11 mouse cellular contexts compared by ENCODE assay signal in the genomic region with DNA sequence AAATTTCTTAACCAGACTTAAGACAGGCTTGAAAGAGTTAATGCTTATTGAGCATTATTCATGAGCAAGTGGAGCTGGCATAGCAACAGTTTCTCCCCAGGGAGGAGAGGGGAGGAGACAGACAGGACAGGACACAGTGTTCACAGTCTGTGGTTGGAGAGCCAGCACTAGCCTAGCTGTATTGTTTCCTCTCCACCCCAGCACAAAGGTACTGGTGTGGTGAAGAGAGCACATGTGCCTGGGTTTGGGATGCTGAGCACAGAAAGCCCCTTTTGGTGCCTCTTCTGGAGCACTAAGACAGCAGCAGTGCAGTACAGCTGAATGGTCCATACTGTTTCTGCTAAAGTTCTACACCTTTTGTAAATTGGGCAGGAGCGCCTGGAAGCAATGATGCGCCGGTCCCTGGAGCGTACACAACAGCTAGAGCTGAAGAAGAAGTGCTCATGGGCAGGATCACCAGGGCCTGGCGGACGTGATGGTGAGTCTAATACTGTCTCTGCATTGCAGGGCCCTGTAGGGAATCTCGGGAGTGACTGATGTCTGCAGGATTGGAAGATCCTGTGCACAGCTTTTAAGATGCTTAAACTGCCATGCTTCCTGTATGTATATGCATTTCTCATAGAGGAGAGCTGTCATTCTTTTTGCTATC. TPM values are rescaled to one million over a fixed set of nuclear protein-coding genes. Genes with fewer than 3 reads are reported as not detected.
DNase-seq lines count a peak whose midpoint lies in the region; ATAC-seq lines count a peak whose summit lies in the region.
"Had no signal": no experiment of that assay in that cellular context is flagged by ENCODE, and none has a peak within 500 bp of the region (broad histone marks: within the 10 kb centered on the region; RNA-seq: fewer than 3 reads in every experiment).

No protein-coding gene starts in this region.

- peak overlapping the region; percentile 34 for H3K4me2 ChIP-seq in forebrain, embryonic 15.5 days (replicated peaks)
- H3K4me2 ChIP-seq in midbrain, embryonic 14.5 days (ENCODE audit: low read length): peak overlapping the region; percentile 39
- H3K4me2 ChIP-seq: heart, embryonic 15.5 days; limb, embryonic 12.5 days had no signal

- no peaks in the 10 kb centered on the region for H3K36me3 ChIP-seq in forebrain, embryonic 15.5 days
- H3K36me3 ChIP-seq in midbrain, embryonic 14.5 days (ENCODE audit: control insufficient read depth, insufficient read depth, low read length): no peaks in the 10 kb centered on the region
- H3K36me3 ChIP-seq: heart, embryonic 15.5 days; limb, embryonic 12.5 days had no signal

- peak; percentile 64 for ATAC-seq in forebrain, embryonic 15.5 days (replicated peaks)
- ATAC-seq in midbrain, embryonic 14.5 days (ENCODE audit: low FRiP score, low TSS enrichment): peak; percentile 85

- no peaks in the 10 kb centered on the region for H3K27me3 ChIP-seq in forebrain, embryonic 15.5 days
- no peaks in the 10 kb centered on the region for H3K27me3 ChIP-seq in midbrain, embryonic 14.5 days (ENCODE audit: control insufficient read depth, insufficient read depth, low read length)
- H3K27me3 ChIP-seq: heart, embryonic 15.5 days had no signal

- H3K4me3 ChIP-seq in forebrain, embryonic 15.5 days: peak overlapping the region; percentile 19
- H3K4me3 ChIP-seq in midbrain, embryonic 14.5 days (replicated peaks; ENCODE audit: low read depth, low read length): peak overlapping the region; percentile 21
- H3K4me3 ChIP-seq: heart, embryonic 15.5 days; limb, embryonic 12.5 days; myocyte had no signal

- WGBS in forebrain, embryonic 15.5 days: 43% methylated on average over 7 of the region's 7 CpGs
- 35% methylated on average over 7 of the region's 7 CpGs for WGBS in midbrain, embryonic 14.5 days

- peak; percentile 9 for DNase-seq in cerebellum, adult 11-12 months
- no peak for DNase-seq in cerebellum, adult 11 months
- DNase-seq in cerebellum, adult 9-11 months: peak; percentile 12
- peak; percentile 75 for DNase-seq in midbrain, embryonic 14.5 days
- DNase-seq in c-Kit-positive CD71-positive TER-119-positive erythroid progenitor cells, embryonic 14.5 days (ENCODE audit: low spot score): no peak
- DNase-seq in kidney, postnatal 10 days: no peak
- DNase-seq in lung, postnatal 25 days (ENCODE audit: low spot score): no peak

- H3K4me1 ChIP-seq in forebrain, embryonic 15.5 days: 0 out of 2 replicates have a peak, but pooled peaks cover 4% of the 10 kb centered on the region
- no peaks in the 10 kb centered on the region for H3K4me1 ChIP-seq in midbrain, embryonic 14.5 days (ENCODE audit: control insufficient read depth, insufficient read depth, low read length)
- H3K4me1 ChIP-seq: heart, embryonic 15.5 days had no signal

- no peak overlapping the region for H3K27ac ChIP-seq in forebrain, embryonic 15.5 days (replicated peaks)
- H3K27ac ChIP-seq in midbrain, embryonic 14.5 days (replicated peaks; ENCODE audit: low read depth, low read length): peak overlapping the region; percentile 52; the same call in 1 of the 2 replicates
- H3K27ac ChIP-seq: heart, embryonic 15.5 days; limb, embryonic 12.5 days had no signal

- no peak overlapping the region for H3K9ac ChIP-seq in forebrain, embryonic 15.5 days (replicated peaks)
- H3K9ac ChIP-seq in midbrain, embryonic 14.5 days (replicated peaks; ENCODE audit: low read length): no peak overlapping the region
- H3K9ac ChIP-seq: heart, embryonic 15.5 days; limb, embryonic 12.5 days had no signal

- no peaks in the 10 kb centered on the region for H3K9me3 ChIP-seq in forebrain, embryonic 15.5 days
- no peaks in the 10 kb centered on the region for H3K9me3 ChIP-seq in midbrain, embryonic 14.5 days (ENCODE audit: control insufficient read depth, low read length)
- H3K9me3 ChIP-seq: heart, embryonic 15.5 days; limb, embryonic 12.5 days had no signal

RNA-seq across cellular contexts. Expression of a gene that starts 44.8 kb away (rescaled TPM):
- polyA plus RNA-seq in forebrain, embryonic 15.5 days (2015; fragmentation: Nextera tagmentation; extraction: Ambion mirVana): 17.4 and 17.9 TPM in 2 replicates
- 31.5 and 32.7 TPM in 2 replicates for polyA plus RNA-seq in midbrain, embryonic 14.5 days (2014; fragmentation: Nextera tagmentation; extraction: Ambion mirVana)

Comparison
In these comparisons a context has a peak if more than half of its experiments do, and no peak if none do; other contexts are left out.
1. DNase-seq: peak in cerebellum, adult 11-12 months (single experiment), cerebellum, adult 9-11 months (single experiment) and midbrain, embryonic 14.5 days (single experiment); none in cerebellum, adult 11 months (single experiment), c-Kit-positive CD71-positive TER-119-positive erythroid progenitor cells, embryonic 14.5 days (single experiment), kidney, postnatal 10 days (single experiment) and lung, postnatal 25 days (single experiment).